Mouse (Mus musculus): ENCODE data around the gene Slc5a9.
A peak's percentile ranks its signal among the peaks of the same experiment; 100 is the strongest.
"Not testable (repeated sequence)": the region's sequence is repeated elsewhere in the genome, so short reads cannot be mapped to it uniquely, and the experiment has no call there.

The Slc5a9 gene

DNA sequence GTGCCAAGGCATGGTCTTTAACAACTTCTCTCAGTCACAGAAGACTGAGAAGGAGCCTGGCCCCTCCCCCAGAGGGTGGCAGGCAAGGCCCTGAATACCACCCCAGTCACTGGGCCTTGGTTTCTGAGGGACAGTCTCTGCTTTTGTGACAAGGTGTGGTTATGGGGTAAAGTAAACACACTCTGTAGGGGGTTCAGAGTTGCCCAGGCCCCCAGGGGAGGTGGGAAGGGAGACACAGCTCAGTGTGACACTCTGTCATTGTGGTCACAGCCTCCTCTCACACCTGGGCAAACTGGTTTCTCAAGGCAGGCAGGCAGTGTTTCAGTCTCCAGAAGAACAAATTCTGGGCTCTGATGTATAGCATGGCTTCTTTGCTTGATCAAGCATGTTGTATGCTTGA, at the start of gene Slc5a9:
Gene Slc5a9, minus strand, starts transcription at position 144 of the 400 bp plus-strand sequence.
- DNase-seq: no peak

- DNase-seq: no peak
Measured at GRCm38 (mm10) chr4:111919092-111919491, 16.4 kb upstream of the Slc5a9 start, which contains the start of gene Skint8. Skint8 (plus strand) TSS chr4:111919392.

DNA sequence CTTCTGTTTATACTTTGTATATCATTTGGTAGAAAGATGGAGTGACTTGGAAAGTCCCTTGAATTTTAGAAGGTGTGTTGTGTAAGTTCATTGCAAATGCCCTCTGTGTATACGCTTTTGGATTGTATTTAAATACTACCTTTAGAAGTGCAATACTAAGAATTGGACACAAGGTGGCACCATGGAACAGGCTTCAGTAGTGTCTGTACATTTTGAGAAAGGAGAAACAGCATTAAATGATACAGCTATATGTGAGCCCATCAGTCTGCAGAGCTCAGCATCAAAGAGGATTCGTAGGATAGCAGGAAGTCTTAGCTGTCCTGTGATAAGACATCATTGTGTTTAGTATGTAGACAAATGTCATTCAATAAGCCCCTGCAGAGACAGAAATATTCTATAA, 5.2 kb upstream of the Slc5a9 start:
- no peak for DNase-seq

DNA sequence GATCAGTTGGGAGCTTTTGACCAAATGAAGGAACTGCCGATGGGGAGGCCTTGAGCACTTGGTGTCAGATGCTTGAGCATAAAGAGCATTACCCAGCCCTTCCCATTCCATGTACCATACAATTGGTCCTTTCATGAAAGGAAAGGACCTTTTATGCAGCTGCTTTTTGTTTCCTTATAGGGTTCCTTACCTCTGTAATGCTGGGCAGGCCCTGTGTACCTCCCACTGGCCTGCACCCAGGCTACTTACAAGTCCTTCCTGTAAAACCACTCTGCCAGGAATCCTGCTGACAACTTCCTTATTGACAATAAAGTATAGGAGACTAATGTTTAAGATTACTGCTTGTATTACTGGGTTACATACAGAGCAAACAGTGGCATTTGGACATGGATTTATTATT, 1.2 kb downstream of the Slc5a9 start:
- DNase-seq: no peak

DNA sequence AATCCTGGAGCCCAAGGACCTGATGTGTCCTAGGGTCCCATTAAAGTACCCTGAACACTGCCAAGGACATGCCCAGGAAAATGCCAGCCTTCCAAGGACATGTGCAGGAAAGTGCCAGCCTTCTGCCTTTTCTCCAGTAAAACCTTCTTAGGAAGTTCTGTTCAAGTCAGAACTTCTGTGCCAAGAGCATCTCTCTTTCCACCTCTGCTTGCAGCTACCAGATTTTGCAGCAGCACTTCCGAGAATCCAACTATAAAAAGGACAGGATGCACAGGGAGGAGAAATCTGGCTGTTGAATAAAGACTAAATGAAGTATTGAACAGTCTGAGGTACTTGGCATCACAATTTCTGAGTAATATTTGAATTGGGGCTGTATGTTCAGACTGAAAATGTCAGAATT, 2.2 kb downstream of the Slc5a9 start:
- DNase-seq: not testable (repeated sequence)

- no peak for DNase-seq
Measured at GRCm38 (mm10) chr4:111898566-111898965, 4.2 kb downstream of the Slc5a9 start.

- DNase-seq: no peak
Measured at GRCm38 (mm10) chr4:111897755-111898154, 5.0 kb downstream of the Slc5a9 start.

GRCm38 (mm10) chr4:111892138-111892537, 10.6 kb downstream of the Slc5a9 start:
- no peak for DNase-seq

- DNase-seq: peak; percentile 69
Measured at GRCm38 (mm10) chr4:111886607-111887006, 16.1 kb downstream of the Slc5a9 start.

- peak; percentile 70 for DNase-seq
Measured at GRCm38 (mm10) chr4:111886018-111886417, 16.7 kb downstream of the Slc5a9 start.

- no peak for DNase-seq
Measured at GRCm38 (mm10) chr4:111883543-111883942, 19.2 kb downstream of the Slc5a9 start.

GRCm38 (mm10) chr4:111880112-111880875, 22.4 kb downstream of the Slc5a9 start:
- DNase-seq: peak; percentile 38

DNA sequence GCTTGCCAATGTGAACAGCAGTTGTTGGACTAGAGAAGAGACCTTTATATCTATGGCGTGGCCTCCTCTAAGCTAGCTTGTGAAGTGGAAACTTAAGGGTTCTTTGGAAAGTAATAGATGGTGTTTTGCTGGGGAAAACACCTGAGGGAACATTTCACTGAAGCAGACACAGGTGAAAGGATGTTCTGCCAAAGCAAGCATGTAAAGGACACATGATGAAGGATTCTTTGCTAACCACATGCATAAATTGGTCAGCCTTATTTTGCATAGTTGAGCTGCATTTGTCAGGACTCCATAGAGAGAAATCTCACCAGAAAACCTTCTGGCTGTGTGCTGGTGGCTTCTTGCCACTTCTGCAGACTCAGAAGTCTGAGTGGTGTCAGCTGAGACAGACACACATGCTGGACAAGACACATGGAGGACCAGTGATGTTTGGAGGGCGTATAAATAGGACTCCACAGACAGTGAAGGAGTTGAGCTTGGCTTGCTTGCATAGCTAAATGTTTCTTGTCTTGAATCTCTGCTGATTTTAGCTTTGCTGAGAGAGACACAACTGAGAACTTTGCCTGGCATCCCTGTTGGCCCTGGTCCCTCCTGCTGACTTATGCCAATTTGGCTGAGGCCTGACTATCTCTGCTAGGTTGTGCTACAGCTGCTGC, 34.8 kb downstream of the Slc5a9 start:
- DNase-seq: no peak

GRCm38 (mm10) chr4:111866701-111867100, 36.0 kb downstream of the Slc5a9 start:
- no peak for DNase-seq

DNA sequence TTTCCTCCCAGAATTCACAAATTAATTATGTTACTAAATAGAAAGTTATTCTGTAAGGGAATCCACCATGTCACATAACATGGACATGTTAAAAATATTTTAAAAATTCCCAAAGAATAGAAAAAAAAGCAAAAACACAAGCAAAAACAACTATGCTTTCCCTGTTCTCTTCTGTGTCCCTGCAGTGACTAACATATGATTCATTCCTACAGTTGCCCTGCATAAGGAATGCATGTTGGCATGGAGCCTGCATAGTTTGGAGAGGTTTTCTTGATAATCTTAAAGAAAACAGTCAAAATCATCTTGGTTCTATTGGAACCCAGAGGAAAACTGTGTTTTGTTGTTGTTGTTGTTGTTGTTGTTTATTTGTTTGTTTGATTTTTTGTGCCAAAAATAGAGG, 50.1 kb downstream of the Slc5a9 start:
- no peak for DNase-seq

GRCm38 (mm10) chr4:111838882-111839281, 63.8 kb downstream of the Slc5a9 start:
- no peak for DNase-seq

Data from thymus, postnatal 25 days (tissue).